Mouse (Mus musculus): Measurements from ENCODE around the gene Ebf1. TPM values are rescaled to one million over a fixed set of nuclear protein-coding genes. Genes with fewer than 3 reads are reported as not detected.

The Ebf1 gene
- polyA plus RNA-seq, 1 experiment = not detected

GRCm38 (mm10) chr11:44887691-44888090 is 270.6 kb downstream of the Ebf1 start:
- no peak for TF ChIP-seq GATA1 (IDR thresholded peaks at IDR 0.05; ENCODE audit: low read length)

- TF ChIP-seq GATA1 (IDR thresholded peaks at IDR 0.05; ENCODE audit: low read length) = no peak
These were observed 271.3 kb downstream of the Ebf1 start for GRCm38 (mm10) chr11:44888390-44888789.

GRCm38 (mm10) chr11:44892814-44893521 is 275.9 kb downstream of the Ebf1 start:
- TF ChIP-seq GATA1 (IDR thresholded peaks at IDR 0.05; ENCODE audit: low read length) = no peak

- TF ChIP-seq GATA1 (IDR thresholded peaks at IDR 0.05; ENCODE audit: low read length) = no peak
These were observed 276.9 kb downstream of the Ebf1 start for GRCm38 (mm10) chr11:44893986-44894385.

- no peak for TF ChIP-seq GATA1 (IDR thresholded peaks at IDR 0.05; ENCODE audit: low read length)
These were observed 277.7 kb downstream of the Ebf1 start for GRCm38 (mm10) chr11:44894798-44895197.

- TF ChIP-seq GATA1 (IDR thresholded peaks at IDR 0.05; ENCODE audit: low read length) = no peak
These were observed 278.8 kb downstream of the Ebf1 start for GRCm38 (mm10) chr11:44895893-44896292.

GRCm38 (mm10) chr11:44897140-44897665 is 280.1 kb downstream of the Ebf1 start:
- TF ChIP-seq GATA1 (IDR thresholded peaks at IDR 0.05; ENCODE audit: low read length) = no peak

- no peak for TF ChIP-seq GATA1 (IDR thresholded peaks at IDR 0.05; ENCODE audit: low read length)
These were observed 282.4 kb downstream of the Ebf1 start for GRCm38 (mm10) chr11:44899554-44899953.

GRCm38 (mm10) chr11:44899965-44900364 is 282.8 kb downstream of the Ebf1 start:
- TF ChIP-seq GATA1 (IDR thresholded peaks at IDR 0.05; ENCODE audit: low read length) = no peak

GRCm38 (mm10) chr11:44900496-44900895 is 283.4 kb downstream of the Ebf1 start:
- TF ChIP-seq GATA1 (IDR thresholded peaks at IDR 0.05; ENCODE audit: low read length) = no peak

GRCm38 (mm10) chr11:44901715-44902114 is 284.6 kb downstream of the Ebf1 start:
- TF ChIP-seq GATA1 (IDR thresholded peaks at IDR 0.05; ENCODE audit: low read length) = no peak

- no peak for TF ChIP-seq GATA1 (IDR thresholded peaks at IDR 0.05; ENCODE audit: low read length)
These were observed 285.0 kb downstream of the Ebf1 start for GRCm38 (mm10) chr11:44902165-44902564.

- no peak for TF ChIP-seq GATA1 (IDR thresholded peaks at IDR 0.05; ENCODE audit: low read length)
These were observed 287.0 kb downstream of the Ebf1 start for GRCm38 (mm10) chr11:44904121-44904520.

- TF ChIP-seq GATA1 (IDR thresholded peaks at IDR 0.05; ENCODE audit: low read length) = no peak
These were observed 289.3 kb downstream of the Ebf1 start for GRCm38 (mm10) chr11:44906456-44906855.

- no peak for TF ChIP-seq GATA1 (IDR thresholded peaks at IDR 0.05; ENCODE audit: low read length)
These were observed 294.6 kb downstream of the Ebf1 start for GRCm38 (mm10) chr11:44911765-44912164.

GRCm38 (mm10) chr11:44913806-44914205 is 296.7 kb downstream of the Ebf1 start:
- no peak for TF ChIP-seq GATA1 (IDR thresholded peaks at IDR 0.05; ENCODE audit: low read length)

GRCm38 (mm10) chr11:44917059-44917458 is 299.9 kb downstream of the Ebf1 start:
- no peak for TF ChIP-seq GATA1 (IDR thresholded peaks at IDR 0.05; ENCODE audit: low read length)
